Mouse (Mus musculus): ENCODE results near the gene Il22ra2. TPM values are rescaled to one million over a fixed set of nuclear protein-coding genes. Genes with fewer than 3 reads are reported as not detected.

The Il22ra2 gene
- total and polyA plus RNA-seq, 3 experiments, result 0.13 TPM; not detected in 2

DNA sequence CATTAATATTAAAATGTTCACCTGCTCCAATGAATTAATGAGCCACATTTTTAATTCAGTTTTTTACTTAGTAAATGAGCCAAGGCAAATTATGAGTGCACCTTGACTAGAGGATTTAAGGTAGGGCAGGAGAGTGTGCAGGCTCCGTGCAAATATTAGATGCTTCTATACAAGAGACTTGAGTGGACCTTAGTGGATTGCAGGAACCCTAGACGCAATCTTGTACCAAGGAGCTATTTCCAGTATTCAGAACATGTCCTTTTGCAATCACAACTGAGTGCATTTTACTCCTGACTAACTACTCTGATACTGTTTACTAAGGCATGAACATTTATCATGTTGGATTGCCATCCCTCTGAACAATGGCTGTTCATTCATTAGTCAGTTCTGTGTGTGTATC, 10.2 kb upstream of the Il22ra2 start (continued):
- no peak for TF ChIP-seq CTCF (conservative IDR thresholded peaks at IDR 0.05 in 1 of 2, IDR thresholded peaks at IDR 0.05 in 1 of 2; ENCODE audit: low read depth in 2 of 2, low read length in 2 of 2)
- TF ChIP-seq ZKSCAN1 (IDR thresholded peaks at IDR 0.05; ENCODE audit: borderline replicate concordance, low read depth, low read length), result no peak

DNA sequence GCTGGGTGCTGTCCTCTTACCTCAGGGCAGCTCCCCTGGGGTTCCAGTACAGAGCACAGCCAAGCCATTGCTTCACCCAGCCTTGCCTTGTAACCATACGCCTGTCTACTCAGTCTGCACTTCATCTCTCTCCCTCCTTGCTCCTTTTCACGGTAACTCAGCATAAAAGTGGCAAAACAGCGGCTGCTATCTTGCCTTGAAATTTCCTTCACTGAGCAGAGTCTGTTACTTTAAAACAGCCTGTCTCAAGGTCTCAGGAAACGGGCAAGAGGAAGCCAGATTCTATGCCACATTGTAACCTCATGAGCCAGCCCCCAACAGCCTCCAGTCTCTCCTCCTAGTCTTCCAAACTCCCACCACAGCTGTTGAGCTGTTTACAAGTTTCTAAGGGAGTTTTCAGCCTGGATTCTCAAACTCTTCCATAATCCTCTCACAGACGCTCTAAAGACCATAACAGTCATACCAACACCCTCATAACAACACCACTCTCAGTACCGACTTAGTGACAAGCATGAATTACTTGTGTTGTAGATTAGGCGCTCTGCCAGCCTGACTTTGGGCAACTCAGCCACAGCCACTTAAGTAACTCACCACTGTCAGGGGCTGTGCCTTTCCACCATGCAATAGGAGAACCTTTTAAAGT, 8.6 kb upstream of the Il22ra2 start:
- in situ Hi-C loops (cut with MboI; ENCODE audit: low pct_ligation_motif_present, low pct_unique_long_range_greater_than_20kb, low sequenced_read_pairs), result no loop called here
- no peak overlapping the region for H3K27ac ChIP-seq (ENCODE audit: insufficient read depth, low read depth)
- H3K4me2 ChIP-seq (ENCODE audit: insufficient read depth, low read depth, poor library complexity, severe bottlenecking), result no peak overlapping the region
- dilution Hi-C loops (cut with MboI; ENCODE audit: extremely low pct_ligation_motif_present, extremely low pct_unique_long_range_greater_than_20kb, low sequenced_read_pairs), result no loop called here
- peaks cover 0 to 15% of the 10 kb centered on the region in 2 experiments; a peak in 2 of 4 replicates for H3K4me1 ChIP-seq (ENCODE audit: control insufficient read depth in 1 of 2, insufficient read depth in 2 of 2)
- no peaks in the 10 kb centered on the region for H3K27me3 ChIP-seq (replicated peaks)
- peaks cover 8 to 32% of the 10 kb centered on the region in 2 experiments for H3K36me3 ChIP-seq (replicated peaks in 1 of 2; ENCODE audit: control insufficient read depth in 1 of 2, insufficient read depth in 1 of 2, low read length in 1 of 2)
- H3K4me3 ChIP-seq (replicated peaks in 1 of 3; ENCODE audit: low read depth in 2 of 3, low read length in 2 of 3, poor library complexity in 1 of 3), result no peak overlapping the region
- no peaks in the 10 kb centered on the region for H3K9me3 ChIP-seq (replicated peaks; ENCODE audit: low read length)
- DNase-seq (ENCODE audit: extremely low read depth), result no peak
- H3K9ac ChIP-seq (ENCODE audit: insufficient read depth, low read depth), result no peak overlapping the region
- TF ChIP-seq JUND (conservative IDR thresholded peaks at IDR 0.05; ENCODE audit: low read depth, low read length), result no peak
- no peak for TF ChIP-seq ETS1 (conservative IDR thresholded peaks at IDR 0.05; ENCODE audit: low read depth, low read length)
- no peak for TF ChIP-seq RCOR1 (conservative IDR thresholded peaks at IDR 0.05; ENCODE audit: low read depth, low read length)
- TF ChIP-seq BHLHE40 (IDR thresholded peaks at IDR 0.05; ENCODE audit: low read depth, low read length), result no peak
- TF ChIP-seq JUN (IDR thresholded peaks at IDR 0.05; ENCODE audit: insufficient read depth, low read depth, low read length), result no peak
- no peak for TF ChIP-seq TBP (conservative IDR thresholded peaks at IDR 0.05; ENCODE audit: low read depth, low read length)
- TF ChIP-seq MYC (IDR thresholded peaks at IDR 0.05; ENCODE audit: low read depth, low read length), result no peak
- TF ChIP-seq CTCF (conservative IDR thresholded peaks at IDR 0.05 in 1 of 2, IDR thresholded peaks at IDR 0.05 in 1 of 2; ENCODE audit: low read depth in 2 of 2, low read length in 2 of 2), result no peak
- no peak for TF ChIP-seq IRF4 (IDR thresholded peaks at IDR 0.05; ENCODE audit: low read depth, low read length)
- TF ChIP-seq UBTF (IDR thresholded peaks at IDR 0.05; ENCODE audit: low read depth, low read length), result no peak
- no peak for TF ChIP-seq ZC3H11A (IDR thresholded peaks at IDR 0.05; ENCODE audit: low read depth, low read length)
- no peak for TF ChIP-seq KAT2A (IDR thresholded peaks at IDR 0.05; ENCODE audit: insufficient replicate concordance, low read length)
- no peaks in the 10 kb centered on the region for H3K79me2 ChIP-seq (replicated peaks; ENCODE audit: control insufficient read depth, extremely low read depth, insufficient read depth, poor library complexity, severe bottlenecking)

DNA sequence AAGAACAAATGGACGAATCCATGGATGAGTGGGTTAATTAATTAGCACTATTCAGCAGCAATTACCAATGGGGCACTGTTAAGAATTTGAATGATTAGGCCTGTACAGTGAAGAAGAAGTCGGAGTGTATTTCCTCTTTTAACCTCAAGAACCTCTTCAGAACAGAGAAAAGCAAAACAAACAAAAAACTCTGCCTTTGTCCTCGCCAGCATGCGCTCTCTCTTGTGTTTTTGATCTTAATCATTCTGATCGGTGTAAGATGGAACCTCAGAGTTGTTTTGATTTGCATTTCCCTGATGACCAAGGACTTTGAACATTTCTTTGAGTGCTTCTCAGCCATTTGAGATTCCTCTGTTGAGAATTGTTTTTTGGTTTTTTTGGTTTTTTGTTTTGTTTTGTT, 2.1 kb upstream of the Il22ra2 start:
- Histone ChIP-seq H3K9ac (ENCODE audit: insufficient read depth, low read depth) (no peak overlapping the region), H3K36me3 (replicated peaks in 1 of 2; ENCODE audit: control insufficient read depth in 1 of 2, insufficient read depth in 1 of 2, low read length in 1 of 2) (no peaks in the 10 kb centered on the region), H3K27me3 (replicated peaks) (no peaks in the 10 kb centered on the region), H3K27ac (ENCODE audit: insufficient read depth, low read depth) (no peak overlapping the region), H3K9me3 (replicated peaks; ENCODE audit: low read length) (no peaks in the 10 kb centered on the region), H3K4me2 (ENCODE audit: insufficient read depth, low read depth, poor library complexity, severe bottlenecking) (no peak overlapping the region), H3K4me1 (ENCODE audit: control insufficient read depth in 1 of 2, insufficient read depth in 2 of 2) (peaks cover 0 to 15% of the 10 kb centered on the region in 2 experiments; a peak in 2 of 4 replicates), H3K4me3 (replicated peaks in 1 of 3; ENCODE audit: low read depth in 2 of 3, low read length in 2 of 3, poor library complexity in 1 of 3) (no peak overlapping the region), H3K79me2 (replicated peaks; ENCODE audit: control insufficient read depth, extremely low read depth, insufficient read depth, poor library complexity, severe bottlenecking) (no peaks in the 10 kb centered on the region)
- in situ Hi-C loops (cut with MboI; ENCODE audit: low pct_ligation_motif_present, low pct_unique_long_range_greater_than_20kb, low sequenced_read_pairs), result no loop called here
- TF ChIP-seq POLR2A (IDR thresholded peaks at IDR 0.05; ENCODE audit: low read depth, low read length), result no peak
- DNase-seq (ENCODE audit: extremely low read depth), result no peak
- dilution Hi-C loops (cut with MboI; ENCODE audit: extremely low pct_ligation_motif_present, extremely low pct_unique_long_range_greater_than_20kb, low sequenced_read_pairs), result no loop called here

Data from CH12.LX (cell line).